Mouse (Mus musculus) kidney, adult 2 months (tissue): ENCODE measurements around the gene Fam83g. TPM values are rescaled to one million over a fixed set of nuclear protein-coding genes. Genes with fewer than 3 reads are reported as not detected.

Experiments used
- DNase-seq: peaks from one replicate; pipeline ENCODE4 v3.0.0; 2021
- H3K27ac ChIP-seq: fragments of 200-500 bp; 2 replicates; pipeline ENCODE4 v1.5.1; 2012; ENCODE audit warnings: low read depth, low read length, control low read depth, inconsistent platforms; ENCODE audit not compliant: insufficient read depth
- H3K27me3 ChIP-seq: fragments of 200-500 bp; replicated peaks from 2 replicates; pipeline ENCODE4 v1.6.1; 2012; ENCODE audit warnings: mild to moderate bottlenecking, moderate library complexity, low read length, inconsistent platforms; ENCODE audit not compliant: control insufficient read depth, insufficient read depth
- H3K36me3 ChIP-seq: fragments of 200-500 bp; 2 replicates; pipeline ENCODE4 v1.6.1; 2012; ENCODE audit warnings: mild to moderate bottlenecking, moderate library complexity, low read length, inconsistent platforms; ENCODE audit not compliant: control insufficient read depth, insufficient read depth
- H3K4me1 ChIP-seq: fragments of 200-500 bp; 2 replicates; pipeline ENCODE4 v1.6.1; 2011; ENCODE audit warnings: low read length; ENCODE audit not compliant: control insufficient read depth, insufficient read depth
- H3K4me3 ChIP-seq: fragments of 200-500 bp; 2 replicates; pipeline ENCODE4 v1.5.1; 2011; ENCODE audit warnings: mild to moderate bottlenecking, low read depth, low read length, control low read depth; ENCODE audit not compliant: insufficient read depth
- CTCF ChIP-seq: fragments of 200-500 bp; conservative IDR thresholded peaks from 2 replicates; pipeline ENCODE4 v1.5.1; 2011; ENCODE audit warnings: low read depth, mild to moderate bottlenecking, control low read depth, low read length, moderate library complexity, mixed read lengths; ENCODE audit not compliant: insufficient read depth, insufficient read length
- POLR2A ChIP-seq: fragments of 200-500 bp; IDR thresholded peaks from one replicate; pipeline ENCODE4 v1.6.1; 2011; ENCODE audit warnings: low read depth, low read length, control low read depth
- WGBS: fragments of 180-500 bp; shearing (Covaris S2); methylation state at CpG from one replicate; pipeline ENCODE4 v1.1.7; 2018; 5-methylcytosine and 5-hydroxymethylcytosine counted together
- polyA plus RNA-seq: library from polyadenylated mRNA; depleted of rRNA; stranded (reverse); fragments of >200 nt; gene quantifications from 2 replicates; pipeline ENCODE4 v1.2.3, GENCODE M21; 2012

Fam83g gene
- polyA plus RNA-seq, 1 experiment, result 15.4 TPM

DNA sequence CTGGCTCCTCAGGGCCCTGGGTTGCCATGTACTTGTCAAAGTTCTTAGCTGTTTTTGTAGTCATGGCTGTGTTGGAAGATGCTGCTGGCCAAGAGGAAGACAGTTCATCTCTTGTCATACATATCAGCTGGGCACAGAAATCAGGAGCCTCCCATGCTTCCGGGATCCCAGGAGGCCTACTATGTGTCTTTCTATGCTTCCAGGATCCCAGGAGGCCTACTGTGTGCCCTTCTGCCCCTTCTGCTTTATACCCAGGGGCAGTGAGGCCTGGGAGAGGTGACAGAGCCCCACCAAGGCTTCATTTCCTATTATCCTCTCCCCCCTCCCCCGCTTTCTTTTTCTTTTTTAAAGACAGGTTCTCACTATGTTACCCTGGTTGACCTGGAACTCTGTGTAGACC, 21.7 kb downstream of the Fam83g start:
- Histone ChIP-seq H3K4me3 (no peak overlapping the region), H3K36me3 (no peaks in the 10 kb centered on the region), H3K27ac (no peak overlapping the region), H3K4me1 (peaks cover 9% of the 10 kb centered on the region), H3K27me3 (no peaks in the 10 kb centered on the region)
- DNase-seq, result no peak
- WGBS, result 88% methylated on average over 2 of the region's 2 CpGs
- TF ChIP-seq CTCF, result no peak
- no peak for TF ChIP-seq POLR2A

DNA sequence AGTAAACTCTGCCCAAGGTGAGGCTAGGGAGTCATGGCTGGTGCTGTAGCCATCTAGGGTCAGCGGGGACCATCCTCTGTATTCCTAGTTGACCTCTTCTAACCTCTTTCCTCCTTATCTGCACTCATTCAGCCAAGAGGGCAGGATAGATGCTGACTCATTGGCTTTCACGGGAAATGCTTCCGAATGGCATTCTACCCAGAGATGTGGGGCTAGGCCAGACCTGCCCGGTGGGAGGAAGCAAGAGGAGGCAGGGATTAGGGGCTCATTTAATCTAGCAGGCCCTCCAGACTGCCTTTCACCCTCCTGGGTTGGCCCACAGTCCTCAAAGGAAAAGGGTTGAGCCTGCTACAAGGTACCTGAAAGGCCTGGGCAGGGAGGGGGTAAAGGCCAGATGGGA, 22.3 kb downstream of the Fam83g start:
- WGBS, result 59% methylated on average over 4 of the region's 4 CpGs
- Histone ChIP-seq H3K27ac (no peak overlapping the region), H3K27me3 (no peaks in the 10 kb centered on the region), H3K4me3 (no peak overlapping the region), H3K36me3 (no peaks in the 10 kb centered on the region), H3K4me1 (peaks cover 3% of the 10 kb centered on the region)
- TF ChIP-seq CTCF (no peak), POLR2A (no peak)
- no peak for DNase-seq

DNA sequence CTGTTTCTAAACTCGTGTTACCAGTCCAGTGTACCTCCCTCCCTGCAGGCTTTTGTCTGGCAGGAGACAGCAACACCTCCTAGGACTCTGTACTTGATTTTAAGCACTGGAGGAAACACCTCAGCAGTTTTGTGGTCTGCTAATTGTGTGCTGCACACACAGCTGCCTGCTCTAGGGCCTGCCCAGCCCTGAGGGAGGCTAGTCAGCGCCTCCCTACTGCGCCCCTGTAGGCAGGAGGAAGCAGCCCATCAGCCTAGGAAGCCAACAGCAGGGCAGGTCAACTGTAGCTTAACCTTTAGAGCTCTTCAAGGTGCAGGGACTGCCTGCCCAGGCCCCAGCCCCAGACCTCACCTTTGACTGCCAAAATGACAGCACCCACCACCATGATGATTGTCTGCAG, 25.0 kb downstream of the Fam83g start:
- Histone ChIP-seq H3K36me3 (no peaks in the 10 kb centered on the region), H3K4me3 (no peak overlapping the region), H3K27ac (no peak overlapping the region), H3K4me1 (no peaks in the 10 kb centered on the region; the same call in 1 of the 2 replicates), H3K27me3 (no peaks in the 10 kb centered on the region)
- no peak; the same call in 1 of the 2 replicates for TF ChIP-seq CTCF
- TF ChIP-seq POLR2A, result no peak
- 62% methylated on average over 3 of the region's 3 CpGs for WGBS
- peak; percentile 59 for DNase-seq

DNA sequence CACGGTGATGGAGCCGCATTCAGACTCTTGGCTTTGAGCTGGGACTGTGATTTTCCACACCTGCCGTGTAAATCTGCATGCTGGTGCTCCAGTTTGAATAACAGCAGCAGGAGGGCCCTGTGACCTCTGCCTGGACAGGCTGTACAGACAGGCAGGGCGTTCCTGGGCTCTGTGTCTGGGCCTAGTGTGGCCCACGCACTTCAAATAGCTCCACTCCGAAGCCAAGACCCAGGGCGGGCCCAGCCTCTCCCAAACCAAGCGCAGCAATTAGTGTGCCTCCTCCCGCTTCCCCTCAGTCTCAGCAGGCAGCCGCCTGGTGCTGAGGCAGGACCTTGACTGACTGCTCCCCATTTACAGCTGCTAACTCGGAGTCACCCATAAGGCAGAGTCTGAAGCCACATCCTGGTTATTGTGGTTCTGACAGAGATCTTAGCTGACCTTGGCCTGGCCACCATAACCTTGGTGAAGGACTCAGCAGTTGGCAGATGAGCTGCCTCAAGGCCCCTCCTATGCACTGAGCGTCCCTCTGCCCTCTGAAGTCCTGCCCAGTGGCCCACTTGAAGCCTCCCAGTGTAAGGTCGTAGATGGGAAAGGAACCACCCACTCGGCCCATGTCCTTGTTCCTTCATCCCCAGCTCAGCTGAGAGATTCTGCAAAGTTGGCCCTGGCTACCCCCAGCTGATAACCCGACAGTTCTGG, 29.4 kb downstream of the Fam83g start:
- Histone ChIP-seq H3K36me3 (no peaks in the 10 kb centered on the region), H3K27ac (no peak overlapping the region), H3K27me3 (no peaks in the 10 kb centered on the region), H3K4me3 (no peak overlapping the region), H3K4me1 (no peaks in the 10 kb centered on the region)
- no peak for DNase-seq
- WGBS, result 81% methylated on average over 15 of the region's 15 CpGs
- TF ChIP-seq POLR2A (no peak), CTCF (no peak)

DNA sequence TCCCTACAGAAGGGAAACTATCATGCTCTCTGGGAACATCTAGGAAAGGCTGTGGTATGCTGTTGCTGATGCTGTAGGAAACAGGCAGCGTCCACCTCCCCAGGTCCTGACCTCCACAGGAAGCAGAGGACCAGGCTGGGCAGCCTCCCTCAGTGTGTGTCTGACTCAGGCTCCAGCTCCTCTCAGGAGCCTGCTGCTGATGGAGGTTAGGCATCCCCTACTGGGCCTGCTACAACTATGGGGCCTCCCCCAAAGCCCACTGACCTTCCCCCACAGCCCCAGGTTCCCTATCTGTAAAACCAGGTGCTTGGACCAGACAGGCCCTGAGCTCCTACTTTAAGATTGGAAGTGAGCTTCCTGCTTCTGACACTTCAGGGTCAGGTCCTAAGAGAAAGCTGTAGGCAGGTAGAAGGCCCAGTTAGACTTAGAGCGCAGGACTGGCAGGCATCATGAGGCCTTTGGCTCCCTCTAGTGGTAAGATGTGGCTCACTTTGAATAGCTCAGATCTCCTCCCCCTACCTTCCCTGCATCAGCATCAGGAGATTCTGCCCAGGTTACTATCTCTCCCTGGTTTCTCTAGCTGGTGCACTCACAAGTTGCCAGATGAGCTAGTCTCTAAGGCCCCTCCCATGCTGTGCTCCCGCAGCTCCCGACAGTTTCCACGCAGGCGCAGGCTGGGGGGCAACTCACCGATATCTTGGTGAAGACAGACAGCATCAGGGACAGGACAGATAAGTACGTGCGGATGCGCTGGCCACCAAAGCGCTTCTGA, 30.6 kb downstream of the Fam83g start:
- no peaks in the 10 kb centered on the region for H3K4me1 ChIP-seq
- H3K36me3 ChIP-seq, result no peaks in the 10 kb centered on the region
- H3K4me3 ChIP-seq, result no peak overlapping the region
- DNase-seq, result peak; percentile 83
- H3K27me3 ChIP-seq, result no peaks in the 10 kb centered on the region
- H3K27ac ChIP-seq, result no peak overlapping the region
- TF ChIP-seq CTCF, result peak; percentile 99
- TF ChIP-seq POLR2A, result no peak
- WGBS, result 53% methylated on average over 11 of the region's 11 CpGs

DNA sequence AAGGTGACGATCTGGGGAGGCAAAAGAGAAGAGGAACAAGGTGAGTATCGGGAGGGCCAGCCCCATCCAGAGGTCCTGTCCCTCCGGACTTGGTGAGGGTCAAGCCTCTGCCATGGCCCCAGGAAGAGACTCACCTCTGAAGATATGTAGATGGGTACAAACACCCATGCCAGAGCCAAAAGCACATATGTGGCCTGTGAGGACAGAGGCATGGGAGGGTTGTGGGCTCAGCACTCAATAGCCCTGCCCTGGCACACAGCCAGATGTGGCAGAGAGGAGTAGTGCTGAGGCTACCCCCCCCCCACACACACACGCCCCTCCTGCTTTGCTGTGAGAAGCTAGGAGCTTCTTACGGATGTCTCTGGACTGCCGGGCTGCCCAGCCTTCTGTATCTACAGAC, 31.2 kb downstream of the Fam83g start:
- no peak for DNase-seq
- Histone ChIP-seq H3K36me3 (no peaks in the 10 kb centered on the region), H3K4me3 (no peak overlapping the region), H3K27ac (no peak overlapping the region), H3K4me1 (no peaks in the 10 kb centered on the region; the same call in 1 of the 2 replicates), H3K27me3 (no peaks in the 10 kb centered on the region)
- 62% methylated on average over 6 of the region's 6 CpGs for whole genome bisulfite sequencing
- no peak for TF ChIP-seq POLR2A
- no peak for TF ChIP-seq CTCF

DNA sequence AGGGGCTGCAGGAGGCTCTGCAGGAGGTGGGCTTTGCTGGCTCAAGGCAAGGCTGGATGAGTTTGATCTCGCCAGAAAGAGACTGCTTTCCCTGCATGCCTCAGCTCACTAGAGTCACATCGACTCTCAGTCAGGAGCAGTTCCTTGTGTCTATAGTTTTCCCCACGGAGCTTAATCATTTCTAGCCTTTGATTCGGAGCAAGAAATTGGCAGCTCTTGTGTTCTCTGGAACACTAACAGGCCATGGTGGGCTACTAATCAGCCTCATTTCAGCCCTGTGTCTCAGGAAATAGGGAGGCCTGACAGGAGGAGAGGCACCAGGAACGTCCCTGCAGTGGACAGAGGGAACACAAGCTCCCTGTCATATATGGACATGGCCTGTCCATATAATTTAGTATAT, 34.1 kb downstream of the Fam83g start:
- peak; percentile 66 for DNase-seq
- Histone ChIP-seq H3K4me1 (peaks cover 6% of the 10 kb centered on the region; the same call in 1 of the 2 replicates), H3K4me3 (no peak overlapping the region), H3K36me3 (no peaks in the 10 kb centered on the region), H3K27me3 (no peaks in the 10 kb centered on the region), H3K27ac (no peak overlapping the region)
- 65% methylated on average over 5 of the region's 5 CpGs for WGBS
- TF ChIP-seq CTCF (no peak), POLR2A (no peak)
